Mouse (Mus musculus): ENCODE data around the gene Rps6ka6.

DNA sequence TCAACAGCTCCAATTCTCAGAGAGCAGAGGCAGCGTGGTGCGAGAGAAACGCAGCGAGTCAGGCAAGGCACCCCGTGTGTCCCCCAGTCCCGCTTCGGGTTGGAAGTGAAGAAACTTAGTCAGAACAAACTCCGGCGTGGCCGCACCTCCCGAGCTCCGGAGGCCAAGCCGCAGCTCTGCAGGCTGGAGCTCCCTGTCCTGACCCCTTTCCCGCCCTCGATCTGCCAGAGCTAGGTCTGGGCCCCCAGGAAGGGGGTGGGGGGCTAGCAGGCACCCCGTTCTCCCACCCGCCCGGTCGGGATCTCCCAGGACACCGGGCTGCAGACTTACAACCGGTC is 75.3 kb downstream of the Rps6ka6 start:
- TF ChIP-seq ZC3H11A (IDR thresholded peaks at IDR 0.05; ENCODE audit: borderline replicate concordance, low read depth, low read length) (no peak), HCFC1 (IDR thresholded peaks at IDR 0.05; ENCODE audit: borderline replicate concordance, insufficient read depth, low read length) (no peak), CHD2 (IDR thresholded peaks at IDR 0.05; ENCODE audit: low read depth, low read length) (no peak)

Measured in ES-E14 (cell line).